ENCODE assay signal across 28 mouse cellular contexts in the genomic region with DNA sequence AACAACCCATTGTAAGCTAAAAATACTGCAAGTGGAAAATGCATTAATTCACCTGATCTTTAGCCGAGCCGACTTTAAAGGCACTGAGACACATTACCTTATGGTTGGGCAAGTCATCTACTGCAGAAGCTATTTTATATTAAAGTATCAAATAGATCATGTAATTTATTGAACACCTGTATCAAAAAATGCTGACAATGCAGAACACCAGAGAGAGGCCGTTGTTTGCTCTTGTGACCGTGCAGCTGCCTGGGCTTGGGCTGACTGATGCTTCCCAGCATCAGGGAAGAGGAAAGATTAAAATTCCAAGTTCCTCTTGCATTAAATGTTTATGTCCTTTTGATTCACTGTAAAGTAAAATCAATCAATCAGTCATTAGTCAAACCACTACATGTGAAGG. TPM values are rescaled to one million over a fixed set of nuclear protein-coding genes. Genes with fewer than 3 reads are reported as not detected.
"Had no signal": no experiment of that assay in that cellular context is flagged by ENCODE, and none has a peak within 500 bp of the region (broad histone marks: within the 10 kb centered on the region; RNA-seq: fewer than 3 reads in every experiment).

No protein-coding gene starts in this region.

- H3K9me3 ChIP-seq: embryonic facial prominence, embryonic 10.5 days; embryonic facial prominence, embryonic 12.5 days; embryonic facial prominence, embryonic 13.5 days; embryonic facial prominence, embryonic 15.5 days; forebrain, embryonic 10.5 days; forebrain, embryonic 12.5 days; forebrain, embryonic 13.5 days; forebrain, embryonic 15.5 days; heart, embryonic 10.5 days had no signal

- H3K4me3 ChIP-seq: embryonic facial prominence, embryonic 10.5 days; embryonic facial prominence, embryonic 12.5 days; embryonic facial prominence, embryonic 13.5 days; embryonic facial prominence, embryonic 15.5 days; erythroblast, embryonic 14.5 days; forebrain, embryonic 10.5 days; forebrain, embryonic 12.5 days; forebrain, embryonic 13.5 days; forebrain, embryonic 15.5 days; gastrocnemius, adult 2 months; heart, adult 2 months; heart, embryonic 10.5 days had no signal

- H3K9ac ChIP-seq: embryonic facial prominence, embryonic 12.5 days; embryonic facial prominence, embryonic 13.5 days; embryonic facial prominence, embryonic 15.5 days; forebrain, embryonic 12.5 days; forebrain, embryonic 13.5 days; forebrain, embryonic 15.5 days; forebrain, postnatal 0 days had no signal

- DNase-seq: cerebellum, adult 9-10 months; cerebellum, adult 9-11 months; cerebellum, postnatal 10 days; cerebellum, postnatal 14 days; cerebellum, postnatal 25 days; cerebellum, postnatal 36 days; embryo, embryonic 11 days; forebrain, postnatal 0 days; gastrocnemius, adult 2 months; gastrocnemius, postnatal 10 days; gastrocnemius, postnatal 14 days; gastrocnemius, postnatal 25 days; gastrocnemius, postnatal 36 days; heart, adult 11 months; heart, adult 18-20 months; heart, adult 2 months had no signal

- H3K27ac ChIP-seq: embryonic facial prominence, embryonic 10.5 days; embryonic facial prominence, embryonic 12.5 days; embryonic facial prominence, embryonic 13.5 days; embryonic facial prominence, embryonic 15.5 days; forebrain, embryonic 10.5 days; forebrain, embryonic 12.5 days; forebrain, embryonic 13.5 days; forebrain, embryonic 15.5 days; gastrocnemius, adult 2 months; heart, adult 2 months; heart, embryonic 10.5 days had no signal

- ATAC-seq: forebrain, embryonic 13.5 days; forebrain, embryonic 14.5 days; forebrain, embryonic 15.5 days; forebrain, embryonic 16.5 days; forebrain, postnatal 0 days had no signal

- H3K4me1 ChIP-seq: embryonic facial prominence, embryonic 12.5 days; embryonic facial prominence, embryonic 13.5 days; embryonic facial prominence, embryonic 15.5 days; forebrain, embryonic 10.5 days; forebrain, embryonic 12.5 days; forebrain, embryonic 13.5 days; forebrain, embryonic 15.5 days had no signal

- H3K36me3 ChIP-seq: embryonic facial prominence, embryonic 10.5 days; embryonic facial prominence, embryonic 12.5 days; embryonic facial prominence, embryonic 13.5 days; embryonic facial prominence, embryonic 15.5 days; forebrain, embryonic 10.5 days; forebrain, embryonic 12.5 days; forebrain, embryonic 15.5 days; heart, embryonic 10.5 days had no signal

- H3K4me2 ChIP-seq: embryonic facial prominence, embryonic 12.5 days; embryonic facial prominence, embryonic 13.5 days; embryonic facial prominence, embryonic 15.5 days; forebrain, embryonic 12.5 days; forebrain, embryonic 13.5 days; forebrain, embryonic 15.5 days had no signal

RNA-seq across cellular contexts. Expression of gene Nhsl2, which starts 28.7 kb away (rescaled TPM):
- polyA plus RNA-seq: erythroblast, embryonic 14.5 days had no signal
